Mouse (Mus musculus) kidney, embryonic 15.5 days (tissue): Measurements from ENCODE around the gene Gm19345. TPM values are rescaled to one million over a fixed set of nuclear protein-coding genes. Genes with fewer than 3 reads are reported as not detected.
A peak's percentile ranks its signal among the peaks of the same experiment; 100 is the strongest.

Source experiments
- ATAC-seq: fragments of 200-750 bp; cut with Nextera tagmentation; replicated peaks from 2 replicates; pipeline ENCODE4 v1.8.0; 2017; ENCODE audit warnings: moderate TSS enrichment; ENCODE audit not compliant: low FRiP score
- H3K27ac ChIP-seq: fragments of 300-500 bp; sonication (generic); 2 replicates; pipeline ENCODE4 v1.5.1; 2015; ENCODE audit warnings: mild to moderate bottlenecking, inconsistent platforms
- H3K27me3 ChIP-seq: fragments of 300-500 bp; sonication (generic); 2 replicates; pipeline ENCODE4 v1.6.1; 2015; ENCODE audit warnings: inconsistent platforms
- H3K36me3 ChIP-seq: fragments of 300-500 bp; sonication (generic); 2 replicates; pipeline ENCODE4 v1.6.1; 2015; ENCODE audit warnings: inconsistent platforms
- H3K4me1 ChIP-seq: fragments of 300-500 bp; sonication (generic); 2 replicates; pipeline ENCODE4 v1.6.1; 2015; ENCODE audit warnings: inconsistent platforms
- H3K4me2 ChIP-seq: fragments of 300-500 bp; sonication (generic); 2 replicates; pipeline ENCODE4 v1.6.1; 2015; ENCODE audit warnings: moderate library complexity, mild to moderate bottlenecking, inconsistent platforms
- H3K4me3 ChIP-seq: fragments of 300-500 bp; sonication (generic); replicated peaks from 2 replicates; pipeline ENCODE4 v1.5.1; 2015; ENCODE audit warnings: mild to moderate bottlenecking, inconsistent platforms
- H3K9ac ChIP-seq: fragments of 300-500 bp; sonication (generic); 2 replicates; pipeline ENCODE4 v1.6.1; 2015; ENCODE audit warnings: mild to moderate bottlenecking, inconsistent platforms
- H3K9me3 ChIP-seq: fragments of 300-500 bp; sonication (generic); replicated peaks from 2 replicates; pipeline ENCODE4 v1.6.1; 2016; ENCODE audit warnings: inconsistent platforms
- WGBS: fragments of 180-500 bp; shearing (Covaris S2); methylation state at CpG from one replicate; pipeline ENCODE4 v1.1.7; 2015; ENCODE audit warnings: mixed read lengths; 5-methylcytosine and 5-hydroxymethylcytosine counted together
- polyA plus RNA-seq: library from polyadenylated mRNA; unstranded; fragments of >200 nt; fragmentation: Nextera tagmentation; extraction: Ambion mirVana; gene quantifications from 2 replicates; pipeline ENCODE4 v1.2.1, GENCODE M21; 2015

Gm19345 gene
- polyA plus RNA-seq, 1 experiment from 2014 or later, result 0.16 TPM

DNA sequence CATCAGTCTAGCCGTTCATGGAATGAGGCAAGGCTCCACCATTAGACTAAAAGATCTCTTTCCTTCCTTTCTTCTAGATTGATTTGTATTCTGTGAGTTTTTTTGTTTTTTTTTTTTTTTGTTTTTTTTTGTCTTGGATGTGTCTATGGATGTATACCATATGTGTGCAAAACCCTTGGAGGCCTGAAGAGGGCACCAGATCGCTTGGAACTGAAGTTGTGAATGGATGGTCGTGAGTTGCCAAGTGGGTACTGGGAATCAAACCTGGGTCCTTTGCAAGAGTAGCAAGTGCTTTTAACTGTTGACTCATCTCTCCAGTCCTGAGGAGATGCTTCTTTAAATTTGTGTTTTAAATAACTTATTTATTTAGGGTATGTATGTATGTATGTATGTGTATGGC lies 17.7 kb upstream of the Gm19345 start:
- Histone ChIP-seq H3K4me3 (no peak overlapping the region), H3K4me1 (peaks cover 10% of the 10 kb centered on the region), H3K9ac (no peak overlapping the region), H3K27me3 (no peaks in the 10 kb centered on the region), H3K36me3 (no peaks in the 10 kb centered on the region), H3K4me2 (no peak overlapping the region), H3K27ac (no peak overlapping the region), H3K9me3 (no peaks in the 10 kb centered on the region)
- no peak for ATAC-seq
- WGBS, result 65% methylated on average over 3 of the region's 3 CpGs

DNA sequence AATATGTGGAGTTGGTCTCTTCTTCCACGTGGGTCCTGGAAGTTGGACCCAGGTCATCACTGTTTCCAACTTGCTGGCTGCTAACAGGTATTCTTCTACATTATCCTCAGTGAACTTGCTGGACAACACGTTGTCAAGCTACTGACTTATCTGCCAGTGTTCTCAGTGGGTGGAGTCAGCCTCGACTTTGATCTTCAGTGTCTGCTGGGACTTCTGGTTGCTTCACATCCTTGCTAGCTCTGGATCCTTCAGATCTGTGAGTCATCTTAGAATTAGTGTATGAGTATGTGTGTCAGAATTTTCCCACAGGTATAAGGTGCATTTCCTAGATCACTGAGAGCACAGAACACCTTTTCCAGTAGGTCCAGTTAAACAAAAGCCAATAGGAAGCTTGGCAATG lies 15.0 kb upstream of the Gm19345 start:
- Histone ChIP-seq H3K27ac (no peak overlapping the region), H3K9ac (no peak overlapping the region), H3K36me3 (no peaks in the 10 kb centered on the region), H3K4me2 (no peak overlapping the region), H3K4me3 (no peak overlapping the region), H3K4me1 (no peaks in the 10 kb centered on the region), H3K27me3 (no peaks in the 10 kb centered on the region), H3K9me3 (no peaks in the 10 kb centered on the region)
- WGBS, result 60% methylated on average over 3 of the region's 3 CpGs
- no peak for ATAC-seq

DNA sequence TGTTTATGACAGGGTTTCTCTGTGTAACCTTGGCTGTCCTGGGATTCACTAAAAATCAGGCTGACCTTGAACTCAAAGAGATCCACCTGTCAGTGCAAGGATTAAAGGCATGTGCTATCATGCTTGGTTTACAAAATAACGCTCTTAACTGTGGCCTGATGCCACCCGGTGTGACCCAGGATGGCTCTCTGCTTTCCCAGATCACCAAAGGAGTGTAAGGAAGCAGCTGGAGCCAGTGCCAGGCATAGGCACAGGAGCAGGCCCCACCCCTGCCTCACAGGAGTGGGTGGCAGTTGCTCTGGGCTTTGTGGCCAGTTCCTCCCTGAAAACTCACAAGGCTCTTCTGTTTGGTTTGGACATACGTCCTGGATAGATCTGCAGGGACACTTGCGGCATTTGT lies 11.4 kb upstream of the Gm19345 start:
- H3K4me2 ChIP-seq, result no peak overlapping the region
- peaks cover 6% of the 10 kb centered on the region; the same call in 1 of the 2 replicates for H3K4me1 ChIP-seq
- H3K36me3 ChIP-seq, result no peaks in the 10 kb centered on the region
- no peak overlapping the region for H3K9ac ChIP-seq
- no peak overlapping the region for H3K4me3 ChIP-seq
- peaks cover 26% of the 10 kb centered on the region for H3K27me3 ChIP-seq
- no peak overlapping the region for H3K27ac ChIP-seq
- no peak for ATAC-seq
- no peaks in the 10 kb centered on the region for H3K9me3 ChIP-seq
- WGBS, result 83% methylated on average over 4 of the region's 4 CpGs

DNA sequence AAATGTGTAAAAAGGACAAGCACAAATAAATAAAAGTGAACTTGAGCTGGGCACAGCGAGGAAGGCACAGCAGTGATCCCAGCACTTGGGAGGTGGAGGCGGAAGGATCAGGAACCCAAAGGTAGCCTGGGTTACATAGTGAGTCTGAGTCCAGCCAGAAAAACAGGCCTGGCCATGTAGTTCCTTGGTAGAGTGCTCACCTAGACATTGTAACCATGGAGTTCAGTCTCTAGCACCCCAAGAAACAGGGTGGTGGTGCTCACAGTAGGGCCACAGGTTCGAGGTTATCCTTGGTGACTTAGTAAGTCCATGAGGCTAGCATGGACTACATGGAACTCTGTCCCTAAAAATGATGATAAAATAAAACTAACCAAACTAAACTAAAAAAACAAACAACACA lies 10.9 kb upstream of the Gm19345 start:
- Histone ChIP-seq H3K27ac (no peak overlapping the region), H3K27me3 (peaks cover 31% of the 10 kb centered on the region), H3K9me3 (no peaks in the 10 kb centered on the region), H3K9ac (no peak overlapping the region), H3K4me3 (no peak overlapping the region), H3K4me2 (no peak overlapping the region), H3K4me1 (peaks cover 6% of the 10 kb centered on the region; the same call in 1 of the 2 replicates), H3K36me3 (no peaks in the 10 kb centered on the region)
- no peak for ATAC-seq
- 74% methylated on average over 3 of the region's 3 CpGs for WGBS

DNA sequence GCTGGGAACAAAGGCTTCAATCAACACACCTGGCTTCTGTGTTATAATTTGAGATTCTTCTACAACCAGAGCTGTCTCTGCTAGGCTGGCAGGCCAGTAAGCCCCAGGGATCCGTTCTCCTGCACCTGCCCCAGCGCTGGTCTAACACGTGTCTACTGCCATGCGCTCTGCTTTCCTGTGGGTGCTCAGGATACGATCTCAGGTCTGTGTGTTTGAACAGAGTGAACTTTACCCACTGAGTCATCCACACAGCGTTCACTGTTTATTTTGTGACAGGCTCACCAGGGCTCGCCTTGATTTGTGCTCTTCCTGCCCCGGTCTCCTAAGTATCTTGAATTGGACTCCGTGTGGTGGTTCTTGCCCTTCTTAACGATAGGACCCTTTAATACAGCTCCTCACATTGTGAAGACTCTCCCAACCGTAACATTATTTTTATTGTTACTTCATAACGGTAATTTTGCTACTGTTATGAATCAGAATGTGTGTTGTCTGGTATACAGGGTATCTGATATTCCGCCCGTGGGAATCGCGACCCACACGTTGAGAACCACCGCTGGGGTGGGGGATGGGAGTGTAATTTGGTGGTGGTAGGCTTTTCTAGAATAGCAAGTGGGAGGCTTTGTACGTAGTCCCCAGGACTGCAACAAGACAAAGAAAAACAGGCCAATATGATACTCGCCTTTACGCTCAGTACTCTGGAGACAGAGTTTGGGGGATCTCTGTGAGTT lies 10.0 kb upstream of the Gm19345 start:
- Histone ChIP-seq H3K27ac (no peak overlapping the region), H3K4me1 (peaks cover 6% of the 10 kb centered on the region), H3K4me3 (no peak overlapping the region), H3K27me3 (peaks cover 38% of the 10 kb centered on the region), H3K36me3 (no peaks in the 10 kb centered on the region), H3K9me3 (no peaks in the 10 kb centered on the region), H3K9ac (no peak overlapping the region), H3K4me2 (no peak overlapping the region)
- no peak for ATAC-seq
- WGBS, result 73% methylated on average over 21 of the region's 21 CpGs

DNA sequence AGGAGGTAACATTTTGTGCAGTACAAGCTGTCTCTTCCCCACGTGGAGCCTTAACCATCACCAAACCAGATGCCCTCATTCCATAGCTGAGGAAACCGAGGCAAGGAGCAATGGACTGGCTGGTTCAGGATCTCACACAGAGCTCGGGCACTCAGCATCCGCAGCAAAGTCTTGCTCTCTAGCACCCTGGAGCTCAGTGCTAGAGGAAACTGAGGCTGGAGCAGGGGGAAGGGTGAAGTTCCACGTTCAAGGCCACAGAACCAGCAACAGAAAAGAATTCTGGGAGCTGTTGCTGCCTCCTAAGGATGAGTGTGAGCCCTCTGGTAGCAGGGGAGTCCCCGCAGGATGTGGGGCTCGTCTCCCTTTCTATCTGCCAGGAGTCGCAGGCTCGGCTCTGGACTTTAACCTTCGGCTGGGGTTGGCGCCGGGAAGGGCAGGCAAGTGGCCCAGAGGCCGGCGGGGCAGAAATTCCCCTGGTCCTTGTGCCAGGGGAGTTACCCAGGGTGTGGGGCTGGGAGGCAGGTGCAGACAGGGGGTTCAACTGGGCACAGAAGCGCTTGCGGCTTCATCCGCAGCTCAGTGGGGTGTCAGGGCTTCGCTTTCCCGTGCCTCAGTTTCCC lies 8.8 kb upstream of the Gm19345 start:
- no peak overlapping the region for H3K4me2 ChIP-seq
- H3K4me1 ChIP-seq, result peaks cover 12% of the 10 kb centered on the region
- no peak overlapping the region for H3K4me3 ChIP-seq
- no peaks in the 10 kb centered on the region for H3K36me3 ChIP-seq
- H3K9ac ChIP-seq, result no peak overlapping the region
- no peaks in the 10 kb centered on the region for H3K9me3 ChIP-seq
- no peak overlapping the region for H3K27ac ChIP-seq
- peak; percentile 24; the same call in 1 of the 2 replicates for ATAC-seq
- WGBS, result 32% methylated on average over 19 of the region's 19 CpGs
- H3K27me3 ChIP-seq, result peaks cover 43% of the 10 kb centered on the region

DNA sequence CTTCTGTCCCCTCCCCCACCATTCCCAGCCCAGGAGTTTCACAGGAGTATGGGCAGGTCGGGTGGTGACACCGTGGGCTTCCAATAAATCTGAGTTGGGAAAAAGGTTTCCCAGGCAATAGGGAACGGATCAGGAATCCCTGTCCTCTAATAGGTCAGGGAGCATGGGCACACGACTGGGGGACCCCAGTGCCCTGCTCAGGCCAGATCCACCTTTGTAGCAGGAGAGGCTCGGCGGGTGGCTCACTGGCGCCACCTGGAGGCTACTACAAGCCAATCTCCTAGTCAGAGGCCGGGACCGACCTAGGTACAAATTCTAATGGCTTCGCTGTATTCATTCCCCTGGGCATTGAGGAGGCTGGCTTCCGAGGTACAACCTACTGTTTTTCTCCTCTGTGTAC lies 8.2 kb upstream of the Gm19345 start:
- H3K27ac ChIP-seq, result no peak overlapping the region
- ATAC-seq, result peak; percentile 78
- H3K9ac ChIP-seq, result no peak overlapping the region
- no peaks in the 10 kb centered on the region for H3K36me3 ChIP-seq
- no peaks in the 10 kb centered on the region for H3K9me3 ChIP-seq
- H3K4me3 ChIP-seq, result no peak overlapping the region
- H3K4me2 ChIP-seq, result 0 out of 2 replicates have a peak overlapping the region, but pooled peaks have one; percentile 33
- peaks cover 46% of the 10 kb centered on the region for H3K27me3 ChIP-seq
- peaks cover 12% of the 10 kb centered on the region for H3K4me1 ChIP-seq
- 3% methylated on average over 11 of the region's 11 CpGs for WGBS

DNA sequence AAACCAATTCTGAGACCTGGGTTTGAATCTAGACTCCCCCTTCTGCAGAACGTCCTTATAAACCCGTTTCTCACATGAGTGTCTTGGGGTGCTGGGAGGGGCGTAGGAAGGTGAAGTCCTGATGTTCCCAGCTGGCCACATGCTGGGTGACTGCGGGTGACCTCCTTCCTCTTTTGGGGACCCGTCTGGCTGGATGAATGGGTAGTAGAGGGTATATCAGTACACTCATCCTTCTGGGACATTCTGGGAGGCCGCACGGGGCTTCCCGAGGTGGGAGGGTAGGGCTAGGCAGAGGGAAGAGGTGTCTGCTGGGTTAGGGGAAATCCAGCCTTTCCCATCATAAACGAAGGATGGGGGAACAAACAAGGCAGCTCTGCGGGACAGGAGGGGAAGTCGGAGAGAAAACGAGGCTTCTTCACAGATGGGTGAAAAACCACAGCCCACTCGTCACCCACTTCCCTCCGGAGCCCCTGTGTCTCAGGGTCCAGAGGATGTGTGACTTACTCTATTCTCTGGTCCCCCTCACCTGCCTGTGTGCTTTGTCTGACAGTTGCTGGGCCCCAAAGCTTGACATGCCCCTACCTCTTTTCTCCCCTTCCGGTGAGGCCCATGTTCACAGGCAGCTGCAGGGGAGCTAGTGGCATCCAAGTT lies 7.2 kb upstream of the Gm19345 start:
- Histone ChIP-seq H3K4me1 (peaks cover 12% of the 10 kb centered on the region), H3K9ac (no peak overlapping the region), H3K4me2 (no peak overlapping the region), H3K9me3 (no peaks in the 10 kb centered on the region), H3K36me3 (no peaks in the 10 kb centered on the region), H3K27me3 (peaks cover 51% of the 10 kb centered on the region), H3K4me3 (no peak overlapping the region), H3K27ac (no peak overlapping the region)
- no peak for ATAC-seq
- 63% methylated on average over 15 of the region's 15 CpGs for WGBS

DNA sequence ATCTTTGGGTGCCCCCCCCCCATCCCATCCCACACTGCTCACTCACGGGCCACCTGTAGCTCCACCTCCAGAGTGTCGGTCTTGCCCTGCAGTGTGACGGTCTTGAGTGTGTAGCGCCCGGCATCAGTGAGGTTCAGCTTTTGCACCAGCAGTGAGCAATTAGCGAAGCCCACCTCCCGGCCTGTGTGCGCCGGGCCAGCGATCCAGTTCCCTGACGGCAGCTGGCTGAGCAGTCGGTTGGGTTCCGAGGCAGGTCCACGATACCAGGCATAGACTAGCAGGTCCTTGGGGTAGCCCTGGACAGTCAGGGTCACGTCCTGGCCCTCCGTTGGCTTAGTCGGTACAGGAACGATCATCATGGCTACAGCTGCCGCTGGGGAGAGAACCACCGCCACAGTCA lies 1.7 kb downstream of the Gm19345 start:
- no peaks in the 10 kb centered on the region for H3K9me3 ChIP-seq
- H3K9ac ChIP-seq, result no peak overlapping the region
- ATAC-seq, result no peak
- peaks cover 6% of the 10 kb centered on the region for H3K4me1 ChIP-seq
- H3K4me2 ChIP-seq, result no peak overlapping the region
- 86% methylated on average over 20 of the region's 20 CpGs for WGBS
- H3K27ac ChIP-seq, result no peak overlapping the region
- H3K36me3 ChIP-seq, result no peaks in the 10 kb centered on the region
- no peak overlapping the region for H3K4me3 ChIP-seq
- H3K27me3 ChIP-seq, result peaks cover 39% of the 10 kb centered on the region

DNA sequence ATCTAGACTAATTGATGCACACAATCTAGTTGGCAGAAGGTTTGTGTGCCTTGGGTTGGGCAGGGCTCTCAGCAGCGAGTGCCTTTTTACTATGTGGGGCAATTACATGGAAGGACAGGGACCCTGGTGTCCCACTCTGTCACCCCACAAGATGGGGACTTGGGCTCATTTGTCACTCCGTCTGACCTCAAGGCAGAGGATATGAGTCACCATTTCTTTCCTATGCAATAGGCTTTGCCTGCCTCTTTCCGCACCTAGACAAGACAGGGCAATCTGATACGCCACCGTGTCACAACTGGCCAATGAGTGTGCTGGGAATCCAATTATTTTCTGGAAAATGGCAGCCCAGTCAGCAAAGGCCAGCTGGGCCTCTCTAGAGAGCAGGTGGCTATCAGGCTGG lies 3.9 kb downstream of the Gm19345 start:
- H3K36me3 ChIP-seq, result no peaks in the 10 kb centered on the region
- WGBS, result 80% methylated on average over 5 of the region's 5 CpGs
- H3K9ac ChIP-seq, result no peak overlapping the region
- H3K4me3 ChIP-seq, result no peak overlapping the region
- H3K9me3 ChIP-seq, result no peaks in the 10 kb centered on the region
- H3K27me3 ChIP-seq, result peaks cover 29% of the 10 kb centered on the region
- ATAC-seq, result no peak
- no peak overlapping the region for H3K27ac ChIP-seq
- peaks cover 6% of the 10 kb centered on the region for H3K4me1 ChIP-seq
- no peak overlapping the region for H3K4me2 ChIP-seq

DNA sequence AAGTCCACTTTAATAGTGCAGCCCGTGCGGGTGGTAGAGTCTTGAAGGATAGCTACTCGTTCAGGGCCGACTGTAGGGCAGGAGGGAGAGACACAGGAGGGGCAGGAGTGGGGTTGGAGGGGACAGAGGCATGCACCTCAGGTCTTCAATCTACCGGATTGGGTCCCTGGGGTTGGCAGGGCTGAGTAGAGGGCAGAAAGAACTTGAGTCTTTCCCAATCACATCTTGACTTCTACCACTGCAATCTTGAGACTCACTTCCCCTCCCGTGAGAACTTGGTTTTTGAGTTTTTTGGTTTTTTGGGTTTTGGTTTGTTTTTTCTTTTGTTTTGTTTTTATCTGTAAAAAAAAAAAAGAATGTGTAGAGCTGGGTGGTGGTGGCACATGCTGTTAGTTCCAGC lies 4.5 kb downstream of the Gm19345 start:
- ATAC-seq, result no peak
- H3K4me2 ChIP-seq, result no peak overlapping the region
- H3K9ac ChIP-seq, result no peak overlapping the region
- WGBS, result 83% methylated on average over 6 of the region's 6 CpGs
- H3K9me3 ChIP-seq, result no peaks in the 10 kb centered on the region
- no peak overlapping the region for H3K27ac ChIP-seq
- peaks cover 22% of the 10 kb centered on the region for H3K27me3 ChIP-seq
- no peak overlapping the region for H3K4me3 ChIP-seq
- H3K36me3 ChIP-seq, result no peaks in the 10 kb centered on the region
- peaks cover 6% of the 10 kb centered on the region for H3K4me1 ChIP-seq

DNA sequence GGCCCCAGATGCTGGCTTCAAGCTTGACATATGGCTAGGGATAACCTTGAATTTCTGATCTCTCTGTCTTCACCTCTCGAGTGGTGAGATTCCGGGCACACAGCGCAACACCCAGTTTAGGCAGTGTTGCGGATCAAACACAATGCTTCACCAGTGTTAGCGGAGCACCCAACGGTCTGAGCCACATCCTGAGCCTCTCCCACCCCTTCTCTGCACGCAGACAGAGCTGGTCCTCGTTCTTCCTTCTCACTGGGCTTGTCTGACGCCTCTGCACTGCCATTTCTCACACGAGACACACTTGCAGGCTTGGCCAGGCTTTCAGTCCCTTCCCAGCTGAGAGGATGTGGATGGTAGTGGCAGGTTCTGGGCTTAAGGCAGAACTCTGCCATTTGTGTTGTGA lies 7.9 kb downstream of the Gm19345 start:
- ATAC-seq, result no peak
- H3K4me1 ChIP-seq, result no peaks in the 10 kb centered on the region
- H3K27ac ChIP-seq, result no peak overlapping the region
- H3K9me3 ChIP-seq, result no peaks in the 10 kb centered on the region
- peaks cover 2% of the 10 kb centered on the region; the same call in 1 of the 2 replicates for H3K27me3 ChIP-seq
- no peak overlapping the region for H3K4me3 ChIP-seq
- H3K4me2 ChIP-seq, result no peak overlapping the region
- 67% methylated on average over 10 of the region's 10 CpGs for WGBS
- H3K9ac ChIP-seq, result no peak overlapping the region
- H3K36me3 ChIP-seq, result no peaks in the 10 kb centered on the region
